Mouse (Mus musculus) cerebellum, postnatal 36 days (tissue): ENCODE measurements around the gene Gm21366.
"Not testable (repeated sequence)": the region's sequence is repeated elsewhere in the genome, so short reads cannot be mapped to it uniquely, and the experiment has no call there.

Experiments used
- DNase-seq, 2 experiments: peaks; one replicate each; pipeline ENCODE4 v3.0.0; 2021 to 2022; ENCODE audit warnings: mixed read lengths in 2 of 2

Gene Gm21366

GRCm38 (mm10) chrY:22861156-22861555, at the start of gene Gm21366:
Gene Gm21366, minus strand, starts transcription at chrY:22861256.
- DNase-seq = not testable (repeated sequence)
